Mouse (Mus musculus) thymus, postnatal 36 days (tissue): ENCODE measurements around the gene Aoah.

Experiments used
- DNase-seq, 2 experiments: peaks; one replicate each; pipeline ENCODE4 v3.0.0; 2022; ENCODE audit warnings: mixed read lengths in 2 of 2

Gene Aoah

DNA sequence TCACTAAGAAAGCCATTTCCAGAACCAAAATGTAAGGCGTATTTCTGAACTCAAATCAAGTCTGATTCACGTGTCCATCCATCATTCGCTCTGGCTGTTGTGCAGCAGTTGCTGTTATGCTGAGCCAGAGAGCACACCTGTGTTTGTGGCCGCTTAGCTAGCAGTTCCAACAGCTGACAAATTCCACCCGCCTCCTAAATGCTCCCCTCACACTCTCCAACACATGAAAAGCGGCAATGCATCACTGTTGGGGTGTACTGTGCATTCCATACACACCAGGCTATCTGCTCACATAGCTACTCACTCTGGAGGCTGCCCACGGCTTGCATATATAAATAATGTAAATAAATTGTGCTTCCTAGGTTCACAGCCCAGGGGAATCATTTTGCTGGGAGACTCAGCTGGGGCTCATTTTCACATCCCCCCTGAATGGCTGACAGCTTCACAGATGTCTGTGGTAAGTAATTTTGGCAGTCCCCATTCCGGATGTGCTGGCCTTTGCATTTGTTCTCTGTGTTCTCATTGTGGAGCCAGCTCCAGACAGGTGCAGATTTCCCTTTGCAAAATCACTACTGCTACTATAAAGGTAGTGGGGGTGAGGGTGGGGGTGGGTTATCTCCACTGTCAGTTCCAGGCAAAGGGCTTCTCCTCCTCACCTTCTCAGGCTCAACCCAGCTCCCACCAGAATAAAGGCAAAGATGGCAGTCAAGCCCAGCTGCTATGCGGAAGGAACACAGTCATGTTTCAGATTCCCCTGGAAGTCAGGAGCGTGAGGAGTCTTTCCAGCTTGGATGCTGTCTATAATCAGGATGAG, 123.0 kb downstream of the Aoah start:
- DNase-seq: no peak

DNA sequence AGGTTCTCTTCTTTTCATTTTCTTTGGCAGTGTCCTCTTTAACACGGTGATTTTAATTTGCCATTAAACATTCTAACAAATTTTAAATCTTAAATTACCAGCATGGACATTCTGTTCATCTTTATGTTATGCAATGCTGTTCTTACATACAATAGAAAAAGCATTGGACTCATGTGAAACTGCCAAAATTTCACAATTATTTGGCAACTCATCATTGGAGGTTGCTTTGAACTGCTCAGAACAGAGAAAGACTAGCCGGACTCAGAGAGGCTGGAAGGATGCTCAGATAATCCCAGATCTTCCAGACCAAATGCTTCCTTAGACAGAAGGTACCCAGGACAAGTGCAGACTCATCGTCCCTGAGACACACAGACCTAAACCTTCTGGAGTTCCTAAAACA, 126.5 kb downstream of the Aoah start:
- no peak for DNase-seq

GRCm38 (mm10) chr13:20936016-20936415, 142.1 kb downstream of the Aoah start:
- no peak for DNase-seq

- peak; percentile 35 to 57 for DNase-seq
These were observed 143.5 kb downstream of the Aoah start for GRCm38 (mm10) chr13:20937452-20937851.

- no peak for DNase-seq
These were observed 145.2 kb downstream of the Aoah start for GRCm38 (mm10) chr13:20939099-20939498.

DNA sequence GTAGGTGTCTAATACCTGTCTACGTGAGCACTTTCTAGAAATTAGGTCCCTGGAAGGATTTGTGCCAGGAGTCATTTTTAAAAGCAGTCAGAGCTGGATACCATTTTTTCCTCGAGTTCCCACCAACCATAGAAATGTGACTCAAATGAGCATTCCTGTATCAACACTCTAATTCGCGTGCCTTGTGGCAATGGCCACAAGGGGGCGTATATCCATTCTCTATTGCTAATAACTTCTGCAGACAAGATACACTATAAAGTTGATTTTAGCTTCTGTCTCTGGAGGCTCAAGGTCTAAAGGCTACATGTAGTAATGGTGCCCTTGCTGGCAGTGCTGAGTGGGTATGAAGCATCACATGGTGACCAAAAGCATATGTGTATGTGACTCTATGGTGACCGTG, 146.5 kb downstream of the Aoah start:
- DNase-seq: peak; percentile 9 to 26

DNA sequence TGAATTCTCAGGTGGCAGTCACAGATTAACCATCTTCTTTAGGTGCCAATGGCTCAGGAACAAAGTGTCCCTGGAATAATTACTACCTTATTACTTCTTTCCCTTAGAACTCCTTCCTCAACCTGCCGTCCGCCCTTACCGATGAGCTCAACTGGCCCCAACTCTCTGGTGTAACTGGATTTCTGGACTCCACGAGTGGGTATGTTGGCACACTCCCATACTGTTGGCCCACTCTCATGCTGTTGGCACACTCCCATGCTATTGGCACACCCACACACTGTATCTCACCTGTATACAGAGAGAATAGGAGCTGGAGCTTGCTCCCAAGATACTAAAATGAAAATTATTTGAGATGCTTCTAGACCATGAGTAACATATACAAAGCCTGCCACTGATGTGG, 147.8 kb downstream of the Aoah start:
- no peak for DNase-seq

DNA sequence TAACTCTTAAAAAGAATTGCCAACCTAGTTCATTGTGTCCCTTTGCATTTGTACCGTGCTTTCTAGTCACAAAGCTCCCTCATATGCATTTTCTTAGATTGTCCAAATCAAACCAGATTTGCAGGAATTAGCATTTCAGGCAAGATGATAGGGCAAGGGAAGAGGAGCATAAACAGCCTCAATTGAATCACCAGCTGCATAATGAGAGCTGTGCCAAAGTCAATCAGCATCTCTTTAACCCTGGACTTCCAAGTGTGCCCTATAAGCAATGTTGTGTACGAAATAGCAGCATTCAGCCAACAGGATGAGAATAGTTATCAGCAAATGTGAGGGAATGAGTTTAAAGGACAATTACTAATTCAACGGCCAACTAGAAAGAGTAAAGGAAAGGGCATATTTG, 169.2 kb downstream of the Aoah start:
- no peak for DNase-seq

DNA sequence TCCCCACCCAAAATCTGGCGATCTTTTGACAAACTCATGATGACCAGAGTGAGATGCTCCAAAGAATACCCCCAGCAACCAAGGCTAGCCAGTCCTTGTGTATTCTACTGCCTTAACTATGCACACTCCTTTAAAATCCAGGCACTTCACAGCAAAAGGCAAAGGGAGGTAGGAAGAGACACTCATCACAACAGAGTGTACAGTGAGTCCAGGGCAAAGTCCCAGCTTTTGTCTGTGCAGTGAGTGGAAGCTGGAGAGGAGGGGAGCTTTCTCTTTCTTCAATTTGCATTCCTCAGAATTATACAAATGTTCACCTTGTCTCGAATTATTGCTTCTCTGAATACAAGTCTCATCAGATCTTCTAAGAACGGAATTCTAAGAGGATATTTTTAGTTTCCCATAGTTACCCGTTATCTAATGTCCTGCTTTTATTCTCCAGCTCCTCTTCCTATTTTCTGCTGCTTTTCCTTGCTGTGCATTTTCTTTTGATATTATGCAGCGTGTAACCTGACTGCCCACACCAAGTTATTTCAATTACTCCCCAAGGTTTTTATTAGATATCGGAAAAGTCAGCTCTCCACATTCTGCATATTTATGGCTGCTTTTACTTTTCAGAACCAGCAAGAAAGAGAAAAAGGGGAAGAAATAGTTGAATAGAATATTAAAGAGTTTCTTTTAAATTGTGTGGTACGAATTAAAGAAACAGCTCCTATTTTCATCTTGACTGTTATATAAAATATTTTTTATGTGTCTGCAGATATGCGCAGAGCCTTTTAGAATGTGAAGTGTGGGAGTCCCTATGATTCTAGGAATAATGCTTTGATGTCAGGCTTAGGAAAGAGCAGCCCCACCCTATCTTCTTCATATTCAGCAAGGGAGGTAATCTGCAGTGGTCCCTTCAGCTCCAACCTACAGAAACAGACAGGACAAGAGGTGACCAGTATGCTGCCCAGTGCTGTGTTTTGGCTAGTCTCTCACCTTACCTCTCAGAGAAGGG, 187.6 kb downstream of the Aoah start:
- no peak for DNase-seq

DNA sequence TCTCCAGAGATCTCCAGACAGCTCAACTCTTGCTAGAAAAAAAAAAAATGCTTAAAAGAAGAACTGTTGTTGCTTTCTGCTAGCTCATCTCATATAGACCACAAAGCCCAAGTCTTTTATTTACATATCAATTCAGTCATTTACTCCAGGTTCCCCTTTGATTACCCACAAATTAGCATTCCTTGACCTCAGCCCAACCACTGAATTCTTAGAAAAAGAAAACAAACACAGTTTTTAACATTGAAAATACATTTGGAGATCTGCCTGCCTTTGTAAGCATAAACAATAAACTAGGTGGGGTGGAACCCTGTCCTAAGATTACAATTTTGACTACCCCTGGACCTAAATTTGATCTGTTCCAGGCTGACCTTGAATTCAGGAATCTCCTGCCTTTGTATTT, 191.6 kb downstream of the Aoah start:
- DNase-seq: no peak

GRCm38 (mm10) chr13:20985961-20986360, 192.0 kb downstream of the Aoah start:
- DNase-seq: no peak

DNA sequence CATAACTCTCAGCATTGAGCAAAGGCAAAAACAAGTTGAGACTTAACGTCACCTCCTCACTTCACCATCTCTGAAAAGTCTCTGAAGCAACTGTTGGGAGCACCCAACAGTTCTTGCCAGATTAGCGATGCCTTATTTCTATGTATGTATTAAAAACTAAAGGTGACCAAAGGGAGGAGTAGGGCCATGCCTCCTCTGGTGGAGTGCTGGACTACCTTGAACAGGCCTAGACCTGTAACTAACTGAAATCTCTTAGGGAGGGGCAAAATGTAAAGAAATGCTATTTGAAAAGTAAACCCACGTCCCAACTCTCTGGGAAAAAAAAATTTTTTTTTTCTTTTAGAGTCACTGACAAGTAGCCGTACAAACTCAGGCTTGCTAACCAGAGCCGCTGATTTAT, 211.3 kb downstream of the Aoah start:
- no peak for DNase-seq

GRCm38 (mm10) chr13:21005642-21006320, 211.9 kb downstream of the Aoah start:
- DNase-seq: no peak

DNA sequence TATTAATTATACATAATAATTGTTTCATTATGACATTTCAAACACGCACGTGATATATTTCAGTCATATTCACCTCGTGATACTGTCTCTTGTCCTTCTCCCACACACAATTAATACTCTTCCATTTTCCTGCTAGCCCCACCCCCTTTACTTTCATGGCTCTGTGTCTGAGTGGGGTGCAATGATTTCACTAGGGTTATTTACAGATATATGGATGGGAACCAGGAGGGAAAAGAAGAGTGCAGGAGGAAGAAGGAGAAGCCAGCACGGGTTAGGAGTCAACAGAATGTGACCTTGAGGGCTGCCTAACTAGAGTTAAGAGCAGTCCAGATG, 212.4 kb downstream of the Aoah start:
- DNase-seq: no peak

- DNase-seq: no peak
These were observed 219.7 kb downstream of the Aoah start for GRCm38 (mm10) chr13:21013659-21014058.

DNA sequence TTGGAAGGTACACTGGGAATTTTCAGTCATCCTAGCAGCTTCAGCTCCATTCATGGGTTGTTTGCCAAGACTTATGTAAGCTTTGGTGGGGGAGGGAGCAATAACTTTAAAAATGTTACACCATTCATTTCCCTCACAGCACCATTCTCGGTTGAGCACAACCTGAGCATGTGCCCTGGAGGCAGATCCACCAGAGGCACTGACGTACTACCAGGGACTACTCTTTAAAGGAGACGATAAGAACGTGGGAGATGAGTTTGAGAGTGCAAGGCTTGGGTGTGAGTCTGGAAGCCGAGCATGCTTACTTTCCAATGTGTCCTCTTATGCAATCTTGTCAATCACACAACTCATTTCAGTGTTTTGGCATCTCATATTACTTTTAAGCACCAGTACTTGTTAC, 230.9 kb downstream of the Aoah start:
- no peak for DNase-seq

DNA sequence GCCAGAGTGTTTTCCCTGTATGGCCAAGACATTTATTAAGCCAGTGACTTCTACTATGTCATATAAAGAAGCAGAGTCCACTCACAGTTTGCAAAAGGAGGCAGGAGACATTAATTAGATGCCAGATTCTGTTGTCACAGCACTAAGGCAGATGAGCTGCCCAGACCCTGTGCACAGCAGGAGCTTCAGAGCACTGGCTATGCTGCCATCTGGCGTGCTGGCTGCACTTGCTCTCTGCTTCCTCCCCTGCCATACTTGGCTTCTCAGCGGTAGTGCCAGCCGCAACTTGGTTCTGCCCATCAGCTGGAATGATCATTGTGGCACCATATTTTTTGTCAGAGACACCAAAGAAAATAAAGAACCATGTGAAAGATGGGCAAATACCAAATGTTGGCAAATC, 239.3 kb downstream of the Aoah start:
- no peak for DNase-seq

- no peak for DNase-seq
These were observed 241.1 kb downstream of the Aoah start for GRCm38 (mm10) chr13:21035011-21035410.

- DNase-seq: no peak
These were observed 242.1 kb downstream of the Aoah start for GRCm38 (mm10) chr13:21035981-21036380.

DNA sequence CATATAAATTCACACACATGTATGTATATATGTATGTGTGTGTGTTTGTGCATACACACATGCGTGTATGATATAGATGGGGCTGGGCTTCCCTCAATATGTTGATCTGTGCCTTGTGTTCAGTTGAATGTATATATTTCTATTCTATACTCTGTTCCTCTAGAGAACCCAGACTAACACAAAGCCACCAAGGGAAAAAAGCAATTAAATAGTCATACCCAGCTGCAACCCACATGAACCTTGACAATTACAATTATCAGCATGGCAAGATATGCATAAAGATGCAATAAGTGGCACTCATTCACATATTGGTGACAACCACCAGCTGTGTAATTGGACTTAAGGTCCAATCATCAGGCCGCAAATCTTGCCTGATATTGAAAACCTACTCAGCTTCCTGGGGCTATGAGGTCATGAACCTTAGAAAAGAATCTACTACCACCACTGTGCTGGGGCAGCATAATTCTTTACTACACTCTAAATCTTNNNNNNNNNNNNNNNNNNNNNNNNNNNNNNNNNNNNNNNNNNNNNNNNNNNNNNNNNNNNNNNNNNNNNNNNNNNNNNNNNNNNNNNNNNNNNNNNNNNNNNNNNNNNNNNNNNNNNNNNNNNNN, 246.8 kb downstream of the Aoah start:
- DNase-seq: no peak

DNA sequence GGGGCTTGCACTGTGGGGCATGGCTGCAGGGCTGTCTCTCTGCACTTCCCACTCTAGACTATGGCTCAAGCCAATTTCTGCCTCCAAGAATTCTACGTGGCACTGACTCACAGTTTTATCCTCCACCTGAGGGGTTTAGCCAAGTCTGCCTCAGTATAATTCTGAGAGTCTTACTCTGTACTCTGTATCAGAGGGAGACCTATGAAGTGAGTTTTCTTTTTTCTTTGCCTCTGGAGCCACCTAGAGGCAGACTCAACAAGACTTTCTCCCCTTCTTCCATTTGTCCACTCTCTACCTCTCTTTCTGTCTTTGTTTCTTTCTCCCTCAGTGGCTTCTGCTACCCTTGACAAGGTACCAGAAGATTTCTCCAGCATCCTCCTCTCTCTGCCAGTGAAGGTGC, 256.2 kb downstream of the Aoah start:
- DNase-seq: no peak

DNA sequence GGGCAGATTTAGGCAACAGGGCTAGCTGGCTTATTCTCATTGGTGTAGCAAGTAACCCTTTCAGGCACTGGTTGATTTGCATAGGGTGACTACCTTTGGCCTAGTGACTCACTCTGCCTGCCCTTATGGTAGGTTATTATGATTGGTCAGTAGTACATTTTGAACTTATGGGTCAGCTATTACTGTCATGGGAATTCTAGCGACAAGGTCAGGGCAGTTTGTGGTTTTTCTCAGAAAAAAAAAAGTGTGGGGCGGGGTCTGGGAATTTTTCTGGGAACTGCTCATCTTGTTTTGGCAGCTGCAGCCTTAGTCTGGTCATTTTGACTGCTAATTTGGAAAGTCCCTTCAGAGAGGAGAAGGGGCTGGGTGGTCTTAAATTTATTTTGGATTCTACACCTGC, 272.1 kb downstream of the Aoah start:
- no peak for DNase-seq

DNA sequence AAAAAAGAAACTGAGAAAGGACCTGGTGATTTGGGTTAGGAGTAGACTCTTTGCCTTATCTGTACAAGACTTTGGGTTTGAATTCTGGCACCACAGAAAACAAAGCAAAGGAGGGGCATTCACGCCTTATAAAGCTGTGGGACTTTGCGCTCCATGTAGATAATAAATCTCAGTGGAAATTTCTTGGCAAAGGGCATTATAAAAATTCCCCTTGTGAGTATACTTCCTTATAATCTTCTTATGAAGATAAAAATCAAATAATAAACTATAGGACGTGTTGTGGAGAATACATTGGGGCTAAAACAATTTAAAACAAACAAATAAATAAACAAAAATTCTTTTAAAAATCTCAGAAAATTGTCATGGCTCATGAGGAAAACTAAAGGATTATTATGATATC, 280.9 kb downstream of the Aoah start, which contains the start of gene Olfr1370:
Gene Olfr1370 (minus strand): TSS at position 101 of the 400 bp plus-strand sequence.
- DNase-seq: no peak
